Mouse (Mus musculus) kidney, postnatal 25 days (tissue): Measurements from ENCODE around the gene Snip1.

ENCODE experiments used
- DNase-seq, 2 experiments: peaks; one replicate each; pipeline ENCODE4 v3.0.0; 2021; ENCODE audit warnings: mixed read lengths in 2 of 2

Gene Snip1

GRCm38 (mm10) chr4:125101334-125101733 lies 34.9 kb downstream of the Snip1 start:
- no peak for DNase-seq

GRCm38 (mm10) chr4:125105354-125105753 lies 38.9 kb downstream of the Snip1 start:
- no peak for DNase-seq

GRCm38 (mm10) chr4:125114638-125115037 lies 48.2 kb downstream of the Snip1 start:
- DNase-seq: peak; percentile 85 to 90

- no peak for DNase-seq
Observed at GRCm38 (mm10) chr4:125115081-125115480, 48.6 kb downstream of the Snip1 start.

GRCm38 (mm10) chr4:125115710-125116089 lies 49.2 kb downstream of the Snip1 start:
- peak; percentile 74 to 93 for DNase-seq

- peak; percentile 81 to 92 for DNase-seq
Observed at GRCm38 (mm10) chr4:125116090-125116861, 49.8 kb downstream of the Snip1 start.

- DNase-seq: no peak
Observed at GRCm38 (mm10) chr4:125116929-125117328, 50.5 kb downstream of the Snip1 start.

GRCm38 (mm10) chr4:125117902-125118320 lies 51.4 kb downstream of the Snip1 start:
- no peak for DNase-seq

GRCm38 (mm10) chr4:125119070-125119469 lies 52.6 kb downstream of the Snip1 start:
- peak in 1 of 2 experiments; percentile 48 for DNase-seq

GRCm38 (mm10) chr4:125119721-125120120 lies 53.2 kb downstream of the Snip1 start:
- DNase-seq: peak in 1 of 2 experiments; percentile 42

GRCm38 (mm10) chr4:125122431-125123278 lies 56.2 kb downstream of the Snip1 start:
- DNase-seq: peak; percentile 77 to 90

- peak; percentile 47 to 69 for DNase-seq
Observed at GRCm38 (mm10) chr4:125123279-125123671, 56.8 kb downstream of the Snip1 start.
